Mouse (Mus musculus) right cerebral cortex, postnatal 10 days (tissue): Measurements from ENCODE around the gene Olfr1369-ps1.
A peak's percentile ranks its signal among the peaks of the same experiment; 100 is the strongest.
"Not testable (repeated sequence)": the region's sequence is repeated elsewhere in the genome, so short reads cannot be mapped to it uniquely, and the experiment has no call there.

Experiments used
- DNase-seq, 2 experiments: peaks; one replicate each; pipeline ENCODE4 v3.0.0; 2021; ENCODE audit warnings: low spot score in 2 of 2

Olfr1369-ps1 gene

GRCm38 (mm10) chr13:21111183-21111582, at the start of gene Olfr1369-ps1:
TSS of gene Olfr1369-ps1 (plus strand) at chr13:21111483.
- DNase-seq, result not testable (repeated sequence)

DNA sequence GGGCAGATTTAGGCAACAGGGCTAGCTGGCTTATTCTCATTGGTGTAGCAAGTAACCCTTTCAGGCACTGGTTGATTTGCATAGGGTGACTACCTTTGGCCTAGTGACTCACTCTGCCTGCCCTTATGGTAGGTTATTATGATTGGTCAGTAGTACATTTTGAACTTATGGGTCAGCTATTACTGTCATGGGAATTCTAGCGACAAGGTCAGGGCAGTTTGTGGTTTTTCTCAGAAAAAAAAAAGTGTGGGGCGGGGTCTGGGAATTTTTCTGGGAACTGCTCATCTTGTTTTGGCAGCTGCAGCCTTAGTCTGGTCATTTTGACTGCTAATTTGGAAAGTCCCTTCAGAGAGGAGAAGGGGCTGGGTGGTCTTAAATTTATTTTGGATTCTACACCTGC, 45.3 kb upstream of the Olfr1369-ps1 start:
- DNase-seq, result no peak

DNA sequence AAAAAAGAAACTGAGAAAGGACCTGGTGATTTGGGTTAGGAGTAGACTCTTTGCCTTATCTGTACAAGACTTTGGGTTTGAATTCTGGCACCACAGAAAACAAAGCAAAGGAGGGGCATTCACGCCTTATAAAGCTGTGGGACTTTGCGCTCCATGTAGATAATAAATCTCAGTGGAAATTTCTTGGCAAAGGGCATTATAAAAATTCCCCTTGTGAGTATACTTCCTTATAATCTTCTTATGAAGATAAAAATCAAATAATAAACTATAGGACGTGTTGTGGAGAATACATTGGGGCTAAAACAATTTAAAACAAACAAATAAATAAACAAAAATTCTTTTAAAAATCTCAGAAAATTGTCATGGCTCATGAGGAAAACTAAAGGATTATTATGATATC, 36.4 kb upstream of the Olfr1369-ps1 start, which contains the start of gene Olfr1370:
Gene Olfr1370, minus strand, starts transcription at position 101 of the 400 bp plus-strand sequence.
- no peak for DNase-seq

GRCm38 (mm10) chr13:21082686-21083085, 28.6 kb upstream of the Olfr1369-ps1 start:
- DNase-seq, result no peak

DNA sequence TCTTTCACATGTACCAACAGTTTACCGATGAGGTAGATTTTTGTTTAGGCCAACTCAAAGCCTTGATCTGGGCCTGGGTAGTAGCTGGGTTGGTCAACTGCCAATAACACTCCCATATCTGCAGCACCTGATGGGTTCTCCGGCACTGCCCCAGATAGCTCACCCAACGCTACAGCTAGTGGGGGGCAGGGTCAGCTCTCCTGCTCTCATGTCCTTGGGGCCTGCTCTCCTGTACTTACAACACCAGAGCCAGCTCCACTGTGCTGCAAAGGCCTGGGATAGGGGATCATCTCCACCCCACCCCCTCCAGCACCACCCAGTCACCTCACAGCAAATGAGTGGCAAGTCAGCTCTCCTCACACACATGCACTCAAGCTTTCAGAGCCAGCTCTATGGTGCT, 1.5 kb upstream of the Olfr1369-ps1 start:
- no peak for DNase-seq

DNA sequence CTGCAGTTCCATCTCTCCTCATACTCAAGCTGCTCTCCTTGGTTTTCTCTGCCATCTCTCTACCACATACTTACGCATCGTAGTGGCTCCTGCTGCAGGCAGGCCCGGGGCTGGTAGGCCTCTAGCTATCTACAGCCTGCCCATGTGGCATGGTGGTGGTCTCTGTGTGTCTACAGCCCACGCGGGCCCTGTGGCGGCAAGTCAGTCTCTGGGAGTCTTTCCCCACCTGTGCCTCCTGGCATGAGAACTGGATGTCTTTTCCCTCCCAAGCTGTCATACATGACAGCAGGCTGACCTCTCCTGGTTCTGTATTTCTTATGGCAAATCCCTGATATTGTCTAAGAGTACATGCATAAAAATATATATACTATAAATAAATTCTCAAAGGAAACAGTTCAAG, 842 bp upstream of the Olfr1369-ps1 start:
- no peak for DNase-seq

GRCm38 (mm10) chr13:21114121-21114520, 2.8 kb downstream of the Olfr1369-ps1 start:
- DNase-seq, result no peak

DNA sequence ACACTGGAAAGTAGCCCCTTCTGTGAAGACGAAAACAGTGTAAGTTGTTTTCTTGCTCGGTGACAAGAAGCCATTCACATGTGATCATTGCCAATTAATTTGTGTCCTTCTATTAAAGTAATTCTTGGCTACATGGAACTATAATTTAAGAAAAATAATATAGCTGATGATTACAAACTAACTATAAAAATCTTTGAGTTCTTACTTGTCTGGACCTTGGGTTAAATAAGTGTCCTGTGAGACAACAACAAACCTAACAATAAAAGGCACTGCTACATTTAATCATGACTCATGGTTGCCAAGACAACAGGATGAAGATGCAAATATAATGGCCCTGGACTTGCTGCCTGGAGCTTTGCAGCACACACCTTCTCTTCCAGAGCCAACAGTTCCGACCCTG, 18.1 kb downstream of the Olfr1369-ps1 start, which contains the start of gene Olfr263:
Gene Olfr263, plus strand, starts transcription at position 301 of the 400 bp plus-strand sequence.
- not testable (repeated sequence) for DNase-seq

DNA sequence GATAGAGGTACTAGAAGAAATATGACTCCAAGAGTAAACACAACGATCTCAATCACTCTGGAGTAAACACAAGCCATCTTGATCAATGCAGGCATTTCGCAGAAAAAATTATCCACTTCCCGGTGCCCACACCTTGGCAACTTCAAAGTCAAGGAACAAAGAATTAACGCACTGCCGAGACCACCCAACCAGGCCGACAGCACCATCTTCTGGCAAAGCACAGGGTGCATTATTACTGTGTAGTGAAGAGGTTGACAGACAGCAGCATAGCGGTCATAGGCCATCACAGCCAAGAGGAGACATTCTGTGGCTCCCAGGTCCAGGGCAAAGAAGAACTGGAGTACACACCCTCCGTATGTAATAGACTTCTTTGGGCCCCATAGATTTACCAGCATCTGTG, 31.1 kb downstream of the Olfr1369-ps1 start:
- no peak for DNase-seq

DNA sequence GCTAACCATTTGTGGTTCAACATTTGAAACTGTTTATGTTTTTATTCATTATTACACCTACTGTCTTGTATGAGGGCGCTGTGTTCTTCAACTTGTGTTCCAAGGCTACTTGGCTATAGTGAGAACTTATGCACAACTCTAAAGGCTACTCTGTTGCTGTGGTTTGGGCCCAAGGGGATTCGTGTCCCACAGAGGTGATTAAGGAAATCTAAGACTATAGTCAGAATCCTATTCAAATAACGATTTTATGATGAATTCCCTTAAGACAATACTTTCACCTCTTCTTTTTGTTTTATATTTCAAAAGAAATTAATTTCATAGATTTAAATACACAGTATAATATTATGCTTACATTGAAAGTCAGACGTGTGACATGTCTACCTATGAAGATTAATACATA, 34.5 kb downstream of the Olfr1369-ps1 start, which contains the start of gene Olfr1368:
Gene Olfr1368, minus strand, starts transcription at position 101 of the 400 bp plus-strand sequence.
- no peak for DNase-seq

DNA sequence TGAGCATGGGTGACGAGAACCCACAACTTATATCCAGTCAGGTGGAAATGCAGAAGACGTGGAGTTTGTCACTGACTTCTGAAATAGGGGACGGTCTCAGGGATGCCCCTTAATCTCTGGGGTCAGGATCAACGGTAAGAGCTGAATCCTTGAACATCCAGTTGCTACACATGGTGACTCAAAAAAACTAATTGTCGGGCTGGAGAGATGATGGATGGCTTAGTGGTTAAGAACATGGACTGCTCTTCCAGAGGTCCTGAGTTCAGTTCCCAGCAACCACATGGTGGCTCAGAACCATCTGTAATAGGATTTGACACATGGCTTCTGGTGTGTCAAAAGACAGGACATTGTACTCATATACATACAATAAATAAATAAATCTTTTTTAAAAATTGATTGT, 44.6 kb downstream of the Olfr1369-ps1 start:
- no peak for DNase-seq

GRCm38 (mm10) chr13:21158071-21158470, 46.8 kb downstream of the Olfr1369-ps1 start:
- no peak for DNase-seq

GRCm38 (mm10) chr13:21158785-21159474, 47.6 kb downstream of the Olfr1369-ps1 start:
- DNase-seq, result peak; percentile 83 to 91

DNA sequence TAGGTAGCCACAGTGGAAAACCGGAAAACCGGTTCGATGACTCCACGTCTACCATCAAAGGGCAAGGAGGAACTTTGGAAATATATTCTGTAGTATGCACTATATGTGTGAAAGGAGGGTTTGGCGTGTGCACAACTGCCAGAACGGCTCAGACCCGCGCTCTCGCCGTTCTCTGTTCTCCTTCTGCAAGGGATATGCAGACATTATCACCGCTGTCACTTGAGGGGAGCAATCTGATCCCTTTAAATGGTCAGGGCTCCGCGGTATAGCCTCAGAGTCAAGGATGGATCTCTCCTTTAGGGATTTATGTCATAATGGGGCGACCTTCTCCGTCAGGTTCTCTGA, 48.2 kb downstream of the Olfr1369-ps1 start:
- DNase-seq, result peak in 1 of 2 experiments; percentile 36

GRCm38 (mm10) chr13:21160041-21160511, 48.8 kb downstream of the Olfr1369-ps1 start:
- DNase-seq, result no peak

DNA sequence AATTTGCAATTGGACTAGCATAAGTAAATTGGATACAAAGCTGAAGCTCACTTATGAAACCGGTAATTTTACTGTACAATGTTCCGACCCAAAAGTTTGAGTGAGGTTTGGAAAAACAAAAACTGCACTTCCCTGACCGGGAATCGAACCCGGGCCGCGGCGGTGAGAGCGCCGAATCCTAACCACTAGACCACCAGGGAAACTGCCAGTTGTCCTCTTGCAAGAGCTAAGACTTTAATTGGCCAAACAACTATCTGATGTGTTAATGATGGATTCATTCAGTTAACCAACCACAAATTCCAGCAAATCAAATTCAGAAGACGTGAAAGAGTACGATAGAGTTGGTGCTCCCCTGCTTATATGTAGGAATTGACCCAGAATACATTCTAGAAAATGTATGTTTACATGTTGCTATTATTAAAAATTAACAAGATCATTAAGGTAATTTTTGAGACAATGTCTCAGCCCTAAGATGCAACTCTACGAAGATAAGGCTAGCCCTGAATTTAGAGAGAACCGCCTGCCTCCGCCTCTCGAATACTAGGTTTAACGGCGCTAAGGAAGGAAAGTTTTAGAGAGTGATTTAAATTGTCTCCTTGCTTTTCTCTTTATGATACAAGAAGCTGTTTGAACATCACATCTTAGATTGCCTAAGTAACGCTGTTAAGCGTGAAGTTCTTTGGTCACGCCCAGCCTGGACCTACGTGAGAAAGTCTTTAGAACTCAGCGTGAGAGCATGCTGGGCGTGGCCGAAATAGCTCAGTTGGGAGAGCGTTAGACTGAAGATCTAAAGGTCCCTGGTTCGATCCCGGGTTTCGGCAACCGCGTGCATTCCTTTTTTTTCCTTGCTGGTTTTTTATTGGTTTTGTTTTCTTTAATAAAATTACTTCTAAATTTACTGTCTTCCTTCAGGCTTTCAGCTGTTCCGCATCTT, 49.6 kb downstream of the Olfr1369-ps1 start:
- peak; percentile 90 to 91 for DNase-seq

DNA sequence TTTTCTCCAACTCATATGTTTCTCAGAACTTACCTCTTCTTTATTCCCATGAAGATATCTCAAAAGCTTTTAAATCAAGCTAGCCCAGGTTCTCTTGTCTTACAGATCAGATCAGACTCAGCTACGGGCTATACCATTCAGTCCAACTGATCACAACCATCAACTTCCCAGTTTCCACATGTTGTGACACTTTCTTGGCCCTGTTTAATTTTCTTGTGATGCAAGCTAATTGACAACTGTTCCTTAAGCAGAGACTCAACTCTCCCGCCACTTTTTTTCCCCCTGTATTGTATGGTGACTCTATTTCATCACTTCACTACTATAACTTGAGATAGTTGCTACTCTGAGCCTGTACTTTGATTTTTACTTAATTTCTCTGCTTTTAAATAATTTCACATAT, 50.3 kb downstream of the Olfr1369-ps1 start:
- no peak for DNase-seq

- peak in 1 of 2 experiments; percentile 32 for DNase-seq
Observed at GRCm38 (mm10) chr13:21162591-21162990, 51.3 kb downstream of the Olfr1369-ps1 start.

- DNase-seq, result peak; percentile 86 to 89
Observed at GRCm38 (mm10) chr13:21166936-21167909, 55.9 kb downstream of the Olfr1369-ps1 start.

DNA sequence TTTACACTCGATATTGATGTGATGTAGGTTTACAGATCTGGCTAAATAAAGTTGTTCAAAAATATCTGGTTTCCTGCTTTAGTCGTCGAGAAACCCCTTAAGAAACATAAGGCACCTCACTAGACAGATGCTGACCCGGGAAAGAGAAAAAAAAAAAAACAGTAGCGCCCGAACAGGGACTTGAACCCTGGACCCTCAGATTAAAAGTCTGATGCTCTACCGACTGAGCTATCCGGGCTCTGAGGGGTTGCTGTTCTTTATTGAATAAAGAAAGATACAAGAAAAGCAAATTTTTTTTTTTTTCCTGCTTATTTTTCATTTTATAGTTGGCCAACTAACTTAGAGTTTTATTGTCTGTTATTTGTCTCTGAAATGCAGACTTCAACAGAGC, 56.6 kb downstream of the Olfr1369-ps1 start:
- no peak for DNase-seq

DNA sequence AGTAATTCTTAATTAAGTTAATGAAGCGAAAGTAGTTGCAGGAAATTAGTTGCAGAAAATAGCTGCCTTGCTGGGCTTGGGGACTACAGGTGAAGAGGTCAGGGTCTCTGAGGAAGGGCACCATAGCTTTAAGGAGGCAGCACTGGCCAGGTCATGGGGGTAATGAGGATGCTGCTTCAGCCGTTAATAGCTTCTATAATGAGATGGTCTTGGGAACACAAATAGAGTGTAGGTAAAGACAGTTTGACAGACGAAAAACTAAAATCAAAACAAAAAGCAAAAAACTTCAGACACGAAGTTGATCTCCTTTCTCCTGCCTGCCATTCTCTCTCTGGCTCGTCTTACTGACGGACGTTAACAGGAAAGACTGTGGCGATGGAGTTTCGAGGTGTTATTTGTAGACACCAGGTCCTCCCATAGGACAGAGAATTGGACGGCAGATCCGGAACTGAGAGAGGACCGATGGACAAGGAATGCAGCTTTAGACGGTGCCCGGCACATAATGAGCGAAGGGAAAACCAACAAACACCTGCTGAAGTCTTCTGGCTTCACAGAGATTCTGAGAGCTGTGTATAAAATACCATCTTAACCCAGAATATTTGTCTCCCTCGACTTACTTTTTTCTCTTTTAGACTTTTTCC, 57.2 kb downstream of the Olfr1369-ps1 start:
- peak in 1 of 2 experiments; percentile 41 for DNase-seq
